Mouse (Mus musculus): Measurements from ENCODE around the gene Igsf21. TPM values are rescaled to one million over a fixed set of nuclear protein-coding genes. Genes with fewer than 3 reads are reported as not detected.

The Igsf21 gene
- polyA plus RNA-seq, 1 experiment, result not detected

DNA sequence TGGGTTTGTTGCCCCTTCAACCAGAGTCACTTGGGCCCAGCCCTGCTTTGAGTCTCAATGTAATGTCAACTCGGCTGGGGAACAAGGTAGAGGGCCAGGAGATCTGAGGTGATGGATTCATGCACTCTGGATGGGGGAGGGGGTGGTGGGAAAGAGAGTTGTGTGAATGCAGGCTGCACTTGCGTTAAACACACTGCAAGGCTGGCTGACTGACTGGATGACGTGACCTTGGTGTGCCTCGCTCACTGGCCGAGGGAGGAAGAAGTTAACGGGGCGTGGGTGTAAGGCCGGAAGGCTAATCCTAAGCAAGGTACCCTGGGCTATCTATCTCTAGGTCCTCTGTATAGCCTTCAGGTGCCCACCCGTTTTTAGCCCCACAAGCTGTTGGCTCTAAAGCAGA is 31.4 kb downstream of the Igsf21 start:
- TF ChIP-seq MYOD1 (IDR thresholded peaks at IDR 0.05; ENCODE audit: control insufficient read depth in 1 of 3, insufficient read length in 2 of 3, low read depth in 2 of 3) (no peak), POLR2AphosphoS2 (IDR thresholded peaks at IDR 0.05; ENCODE audit: insufficient read length, low read depth) (no peak)
- Histone ChIP-seq H3K79me2 (ENCODE audit: control insufficient read depth, insufficient read depth) (no peaks in the 10 kb centered on the region), H3K27me3 (ENCODE audit: control insufficient read depth, insufficient read depth, insufficient read length) (peaks cover 26% of the 10 kb centered on the region), H3K4me3 (no peak overlapping the region), H3K36me3 (ENCODE audit: control insufficient read depth, insufficient read depth) (no peaks in the 10 kb centered on the region), H3K4me2 (ENCODE audit: low read depth) (no peak overlapping the region), H3ac (ENCODE audit: control insufficient read depth, insufficient read length) (no peak overlapping the region)

DNA sequence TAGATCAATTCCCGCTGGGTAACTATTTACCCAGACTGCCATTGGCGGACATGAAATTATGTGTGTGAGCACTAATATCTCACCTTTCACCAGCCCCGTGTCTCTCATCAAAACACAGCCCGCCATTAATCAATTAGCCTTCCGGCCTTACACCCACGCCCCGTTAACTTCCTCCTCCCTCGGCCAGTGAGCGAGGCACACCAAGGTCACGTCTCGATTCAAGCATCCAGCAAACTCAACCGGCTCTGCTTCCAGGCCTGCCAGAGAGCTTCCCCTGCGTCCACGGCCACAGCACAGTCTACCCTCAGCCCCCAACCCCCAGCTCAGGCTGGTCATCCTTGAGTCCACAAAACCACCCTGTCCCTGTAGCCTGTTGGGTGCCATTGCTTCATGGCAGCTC is 32.2 kb downstream of the Igsf21 start:
- Histone ChIP-seq H3K4me2 (ENCODE audit: low read depth) (no peak overlapping the region), H3ac (ENCODE audit: control insufficient read depth, insufficient read length) (no peak overlapping the region), H3K4me3 (no peak overlapping the region), H3K36me3 (ENCODE audit: control insufficient read depth, insufficient read depth) (no peaks in the 10 kb centered on the region), H3K79me2 (ENCODE audit: control insufficient read depth, insufficient read depth) (no peaks in the 10 kb centered on the region), H3K27me3 (ENCODE audit: control insufficient read depth, insufficient read depth, insufficient read length) (peaks cover 18% of the 10 kb centered on the region)
- TF ChIP-seq TCF3 (IDR thresholded peaks at IDR 0.05; ENCODE audit: insufficient read length, low read depth) (no peak), POLR2A (IDR thresholded peaks at IDR 0.05; ENCODE audit: insufficient read length, low read depth) (no peak)

DNA sequence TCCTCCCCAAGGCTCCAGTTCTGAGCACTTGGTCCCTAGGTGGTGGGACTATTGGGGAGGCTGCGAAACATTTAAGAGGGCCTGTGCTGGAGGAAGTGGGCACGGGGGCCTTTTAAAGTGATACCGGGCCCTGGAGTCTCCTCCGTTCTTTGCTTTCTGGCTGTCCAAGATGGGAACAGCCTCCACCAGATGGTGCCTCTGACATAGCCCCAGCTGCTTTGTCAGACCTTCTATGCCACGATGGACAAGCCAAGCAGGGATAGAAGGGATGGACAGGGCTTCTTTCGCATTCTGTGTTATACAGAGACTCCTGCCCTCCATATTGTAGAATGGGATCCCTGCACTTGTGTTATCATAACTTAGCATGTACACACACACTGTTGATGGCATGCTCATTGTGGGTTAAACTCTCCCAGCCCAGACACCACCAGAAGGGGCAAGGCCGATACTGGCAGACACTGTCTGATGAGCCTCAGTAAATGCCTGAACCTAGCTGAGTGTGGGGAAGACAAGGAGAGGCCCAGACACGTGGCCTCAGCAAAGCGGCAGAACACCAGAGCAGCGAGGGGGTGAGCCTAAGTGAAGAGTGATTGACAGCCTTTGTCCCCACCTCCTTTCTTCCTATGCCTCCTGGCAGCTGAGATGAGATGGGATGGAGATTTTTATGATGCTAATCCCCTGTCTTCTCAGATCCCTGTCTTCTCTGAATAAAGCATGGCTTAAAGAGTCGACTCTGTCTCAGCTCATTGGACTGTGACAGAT is 36.3 kb downstream of the Igsf21 start:
- Histone ChIP-seq H3K79me2 (ENCODE audit: control insufficient read depth, insufficient read depth) (no peaks in the 10 kb centered on the region), H3K36me3 (ENCODE audit: control insufficient read depth, insufficient read depth) (no peaks in the 10 kb centered on the region), H3K4me3 (no peak overlapping the region), H3K4me2 (ENCODE audit: low read depth) (no peak overlapping the region), H3K27me3 (ENCODE audit: control insufficient read depth, insufficient read depth, insufficient read length) (peaks cover 26% of the 10 kb centered on the region), H3ac (ENCODE audit: control insufficient read depth, insufficient read length) (no peak overlapping the region)
- TF ChIP-seq USF1 (IDR thresholded peaks at IDR 0.05; ENCODE audit: low read depth) (no peak), POLR2A (IDR thresholded peaks at IDR 0.05; ENCODE audit: insufficient read length, low read depth) (no peak), MAX (IDR thresholded peaks at IDR 0.05; ENCODE audit: low read depth) (no peak), CEBPB (IDR thresholded peaks at IDR 0.05; ENCODE audit: insufficient read depth, poor library complexity, severe bottlenecking) (no peak), MYOG (IDR thresholded peaks at IDR 0.05; ENCODE audit: control insufficient read depth in 1 of 3, insufficient read depth in 1 of 3, insufficient read length in 2 of 3, low read depth in 2 of 3) (no peak), POLR2AphosphoS2 (IDR thresholded peaks at IDR 0.05; ENCODE audit: insufficient read length, low read depth) (no peak), TCF3 (IDR thresholded peaks at IDR 0.05; ENCODE audit: insufficient read length, low read depth) (no peak), TCF12 (IDR thresholded peaks at IDR 0.05; ENCODE audit: insufficient read depth, poor library complexity, severe bottlenecking) (no peak)

GRCm38 (mm10) chr4:140205811-140206231 is 40.8 kb downstream of the Igsf21 start:
- H3K4me3 ChIP-seq, result no peak overlapping the region
- H3K4me2 ChIP-seq (ENCODE audit: low read depth), result no peak overlapping the region
- no peaks in the 10 kb centered on the region for H3K36me3 ChIP-seq (ENCODE audit: control insufficient read depth, insufficient read depth)
- H3K79me2 ChIP-seq (ENCODE audit: control insufficient read depth, insufficient read depth), result no peaks in the 10 kb centered on the region
- peaks cover 9% of the 10 kb centered on the region for H3K27me3 ChIP-seq (ENCODE audit: control insufficient read depth, insufficient read depth, insufficient read length)
- TF ChIP-seq REST (IDR thresholded peaks at IDR 0.05; ENCODE audit: insufficient read depth, insufficient read length), result no peak
- TF ChIP-seq E2F4 (IDR thresholded peaks at IDR 0.05; ENCODE audit: insufficient read depth), result no peak
- no peak for TF ChIP-seq CEBPB (IDR thresholded peaks at IDR 0.05; ENCODE audit: insufficient read depth, poor library complexity, severe bottlenecking)
- no peak for TF ChIP-seq TCF3 (IDR thresholded peaks at IDR 0.05; ENCODE audit: insufficient read length, low read depth)
- no peak for TF ChIP-seq MYOG (IDR thresholded peaks at IDR 0.05; ENCODE audit: control insufficient read depth in 1 of 3, insufficient read depth in 1 of 3, insufficient read length in 2 of 3, low read depth in 2 of 3)
- no peak for TF ChIP-seq SRF (IDR thresholded peaks at IDR 0.05; ENCODE audit: control insufficient read depth, insufficient read length, low read depth)
- no peak for TF ChIP-seq POLR2A (IDR thresholded peaks at IDR 0.05; ENCODE audit: insufficient read length, low read depth)
- TF ChIP-seq USF1 (IDR thresholded peaks at IDR 0.05; ENCODE audit: low read depth), result no peak
- no peak for TF ChIP-seq POLR2AphosphoS2 (IDR thresholded peaks at IDR 0.05; ENCODE audit: insufficient read length, low read depth)
- no peak overlapping the region for H3ac ChIP-seq (ENCODE audit: control insufficient read depth, insufficient read length)

DNA sequence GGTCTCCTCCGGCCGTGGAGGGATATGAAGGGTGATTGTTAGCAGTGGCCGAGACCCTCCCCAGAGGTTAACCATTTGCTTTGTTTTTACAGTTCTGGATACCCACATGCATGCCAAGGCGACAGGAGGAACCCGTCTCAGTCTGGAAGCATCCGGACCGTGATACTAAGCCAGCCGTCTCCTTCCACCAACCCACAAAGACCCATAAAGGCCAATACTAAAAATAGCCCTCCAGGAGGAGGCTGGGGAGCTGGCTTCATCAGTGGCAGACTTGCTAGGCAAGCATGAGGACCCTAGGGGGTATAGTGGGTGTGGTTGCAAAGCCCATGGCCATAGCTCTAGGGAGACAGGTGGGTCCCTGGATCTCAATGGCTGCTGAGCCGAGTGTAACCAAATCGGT is 41.8 kb downstream of the Igsf21 start:
- H3K27me3 ChIP-seq (ENCODE audit: control insufficient read depth, insufficient read depth, insufficient read length), result peaks cover 14% of the 10 kb centered on the region
- no peaks in the 10 kb centered on the region for H3K79me2 ChIP-seq (ENCODE audit: control insufficient read depth, insufficient read depth)
- H3K36me3 ChIP-seq (ENCODE audit: control insufficient read depth, insufficient read depth), result no peaks in the 10 kb centered on the region
- no peak overlapping the region for H3K4me2 ChIP-seq (ENCODE audit: low read depth)
- TF ChIP-seq TCF12 (IDR thresholded peaks at IDR 0.05; ENCODE audit: insufficient read depth, poor library complexity, severe bottlenecking), result no peak
- no peak overlapping the region for H3K4me3 ChIP-seq
- H3ac ChIP-seq (ENCODE audit: control insufficient read depth, insufficient read length), result no peak overlapping the region

- Histone ChIP-seq H3K79me2 (ENCODE audit: control insufficient read depth, insufficient read depth) (no peaks in the 10 kb centered on the region), H3K36me3 (ENCODE audit: control insufficient read depth, insufficient read depth) (no peaks in the 10 kb centered on the region)
These were observed 42.8 kb downstream of the Igsf21 start for GRCm38 (mm10) chr4:140203696-140204272.

More at GRCm38 (mm10) chr4:140203696-140204272, 42.8 kb downstream of the Igsf21 start:
- no peak overlapping the region for H3K4me2 ChIP-seq (ENCODE audit: low read depth)
- H3ac ChIP-seq (ENCODE audit: control insufficient read depth, insufficient read length), result no peak overlapping the region
- H3K27me3 ChIP-seq (ENCODE audit: control insufficient read depth, insufficient read depth, insufficient read length), result peaks cover 12% of the 10 kb centered on the region
- no peak overlapping the region for H3K4me3 ChIP-seq
- TF ChIP-seq MAX (IDR thresholded peaks at IDR 0.05; ENCODE audit: low read depth), result no peak
- TF ChIP-seq CEBPB (IDR thresholded peaks at IDR 0.05; ENCODE audit: insufficient read depth, poor library complexity, severe bottlenecking), result no peak
- TF ChIP-seq POLR2A (IDR thresholded peaks at IDR 0.05; ENCODE audit: insufficient read length, low read depth), result no peak
- no peak for TF ChIP-seq TCF12 (IDR thresholded peaks at IDR 0.05; ENCODE audit: insufficient read depth, poor library complexity, severe bottlenecking)
- no peak for TF ChIP-seq TCF3 (IDR thresholded peaks at IDR 0.05; ENCODE audit: insufficient read length, low read depth)
- no peak for TF ChIP-seq E2F4 (IDR thresholded peaks at IDR 0.05; ENCODE audit: insufficient read depth)
- TF ChIP-seq REST (IDR thresholded peaks at IDR 0.05; ENCODE audit: insufficient read depth, insufficient read length), result no peak
- TF ChIP-seq SRF (IDR thresholded peaks at IDR 0.05; ENCODE audit: control insufficient read depth, insufficient read length, low read depth), result no peak
- no peak for TF ChIP-seq MYOD1 (IDR thresholded peaks at IDR 0.05; ENCODE audit: control insufficient read depth in 1 of 3, insufficient read length in 2 of 3, low read depth in 2 of 3)
- no peak for TF ChIP-seq POLR2AphosphoS2 (IDR thresholded peaks at IDR 0.05; ENCODE audit: insufficient read length, low read depth)

All from myocyte (in vitro differentiated cells).